Comparison of ENCODE assay signal across 15 mouse cellular contexts in genomic region chr11:120846725-120847475, GRCm38 (mm10).
"Had no signal": no experiment of that assay in that cellular context is flagged by ENCODE, and none has a peak within 500 bp of the region (broad histone marks: within the 10 kb centered on the region; RNA-seq: fewer than 3 reads in every experiment).

No protein-coding gene starts in this region.

- H3K9ac ChIP-seq: liver, embryonic 15.5 days; midbrain, embryonic 15.5 days; neural tube, embryonic 12.5 days had no signal

- H3K4me3 ChIP-seq: liver, embryonic 15.5 days; megakaryocyte, embryonic 14.5 days; midbrain, embryonic 15.5 days; neural tube, embryonic 12.5 days had no signal

- H3K27ac ChIP-seq: liver, embryonic 15.5 days; midbrain, embryonic 15.5 days; neural tube, embryonic 12.5 days had no signal

- H3K9me3 ChIP-seq: liver, embryonic 15.5 days; megakaryocyte, embryonic 14.5 days; midbrain, embryonic 15.5 days; neural tube, embryonic 12.5 days had no signal

- H3K36me3 ChIP-seq: liver, embryonic 15.5 days; neural tube, embryonic 12.5 days had no signal

- H3K4me2 ChIP-seq: liver, embryonic 11.5 days; liver, embryonic 15.5 days; midbrain, embryonic 11.5 days; midbrain, embryonic 15.5 days; neural tube, embryonic 12.5 days had no signal

- ATAC-seq: lung, postnatal 0 days; midbrain, embryonic 15.5 days had no signal

- H3K4me1 ChIP-seq: midbrain, embryonic 15.5 days; neural tube, embryonic 12.5 days had no signal

- H3K27me3 ChIP-seq: liver, embryonic 15.5 days; midbrain, embryonic 15.5 days; neural tube, embryonic 12.5 days had no signal

- DNase-seq: kidney, adult 8-10 months; kidney, postnatal 25 days; lung, adult 2 months; lung, postnatal 4 days; right cerebral cortex, postnatal 14 days; spleen, adult 18-20 months; thymus, adult 2 months; thymus, postnatal 25 days had no signal
